ENCODE assay signal across 8 mouse cellular contexts in the genomic region with DNA sequence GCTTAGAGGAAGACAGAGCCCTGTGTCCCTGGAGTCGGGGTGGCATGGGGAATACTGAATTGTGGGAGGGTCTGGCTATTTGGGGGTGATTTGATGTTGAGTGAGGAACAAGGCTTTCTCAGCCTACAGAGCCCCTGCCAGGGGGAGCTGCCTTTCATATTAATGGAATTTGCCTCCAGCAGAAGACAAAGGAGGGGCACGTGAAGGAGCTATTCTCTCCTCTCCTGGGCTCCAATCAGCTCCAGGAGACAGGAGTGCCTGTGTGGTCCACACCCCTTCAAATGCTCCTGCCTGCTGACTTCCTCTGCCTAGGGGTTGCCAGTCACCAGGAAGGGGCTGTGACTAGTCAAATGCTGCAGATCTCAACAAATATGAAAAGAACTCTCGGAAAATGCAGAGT.
A peak's percentile ranks its signal among the peaks of the same experiment; 100 is the strongest.
DNase-seq lines count a peak whose midpoint lies in the region; ATAC-seq lines count a peak whose summit lies in the region.

No protein-coding gene starts in this region.

- H3K4me3 ChIP-seq in megakaryocyte, embryonic 14.5 days (replicated peaks): peak overlapping the region; percentile 69
- peak overlapping the region; percentile 50 for H3K4me3 ChIP-seq in heart, embryonic 13.5 days
- no peak overlapping the region for H3K4me3 ChIP-seq in liver, embryonic 13.5 days (replicated peaks)

- DNase-seq in liver, embryonic 13.5 days: no peak
- no peak for DNase-seq in right cerebral cortex, postnatal 25 days
- DNase-seq in thymus, postnatal 25 days: no peak

- H3K4me2 ChIP-seq in heart, embryonic 13.5 days: peak overlapping the region; percentile 71
- peak overlapping the region; percentile 17; the same call in 1 of the 2 replicates for H3K4me2 ChIP-seq in liver, embryonic 13.5 days

- 15% methylated on average over 3 of the region's 3 CpGs for WGBS in heart, embryonic 13.5 days
- 15% methylated on average over 3 of the region's 3 CpGs for WGBS in liver, embryonic 13.5 days (ENCODE audit: insufficient replicate concordance)

- no peak for ATAC-seq in megakaryocyte, adult 5-6 weeks (ENCODE audit: poor library complexity, severe bottlenecking)
- no peak for ATAC-seq in heart, embryonic 13.5 days (ENCODE audit: extremely low read depth, insufficient number of reproducible peaks, low FRiP score, low TSS enrichment)
- no peak for ATAC-seq in liver, embryonic 13.5 days (ENCODE audit: low read depth)
- ATAC-seq in megakaryocyte-erythroid progenitor cell, adult 5-6 weeks (replicated peaks; ENCODE audit: low FRiP score, low TSS enrichment, poor library complexity, severe bottlenecking): no peak
- no peak for ATAC-seq in erythroid progenitor cell, adult 5-6 weeks (replicated peaks; ENCODE audit: low FRiP score, poor library complexity, severe bottlenecking)

- H3K27me3 ChIP-seq in megakaryocyte, embryonic 14.5 days (replicated peaks): peaks cover 14% of the 10 kb centered on the region
- no peaks in the 10 kb centered on the region for H3K27me3 ChIP-seq in heart, embryonic 13.5 days (replicated peaks)
- no peaks in the 10 kb centered on the region for H3K27me3 ChIP-seq in liver, embryonic 13.5 days

- H3K9ac ChIP-seq in heart, embryonic 13.5 days: peak overlapping the region; percentile 76
- H3K9ac ChIP-seq in liver, embryonic 13.5 days: no peak overlapping the region

- H3K36me3 ChIP-seq in megakaryocyte, embryonic 14.5 days (replicated peaks; ENCODE audit: low read length): no peaks in the 10 kb centered on the region
- no peaks in the 10 kb centered on the region for H3K36me3 ChIP-seq in heart, embryonic 13.5 days
- no peaks in the 10 kb centered on the region for H3K36me3 ChIP-seq in liver, embryonic 13.5 days

- H3K4me1 ChIP-seq in megakaryocyte, embryonic 14.5 days: peaks cover 11% of the 10 kb centered on the region
- peaks cover 22% of the 10 kb centered on the region for H3K4me1 ChIP-seq in heart, embryonic 13.5 days
- H3K4me1 ChIP-seq in liver, embryonic 13.5 days (replicated peaks): no peaks in the 10 kb centered on the region

- H3K9me3 ChIP-seq in megakaryocyte, embryonic 14.5 days: no peaks in the 10 kb centered on the region
- no peaks in the 10 kb centered on the region for H3K9me3 ChIP-seq in heart, embryonic 13.5 days
- H3K9me3 ChIP-seq in liver, embryonic 13.5 days (replicated peaks): no peaks in the 10 kb centered on the region

- peak overlapping the region; percentile 29; the same call in 1 of the 2 replicates for H3K27ac ChIP-seq in heart, embryonic 13.5 days (replicated peaks)
- no peak overlapping the region for H3K27ac ChIP-seq in liver, embryonic 13.5 days
